Mouse (Mus musculus): ENCODE measurements at regions not wholly inside any gene's neighbourhood (a gene's known extent, or its start where the extent isn't known, plus 50 kb on each side); places are given as distances from the start of the nearest gene placed in this dataset.
"Not testable (repeated sequence)": the region's sequence is repeated elsewhere in the genome, so short reads cannot be mapped to it uniquely, and the experiment has no call there.

DNA sequence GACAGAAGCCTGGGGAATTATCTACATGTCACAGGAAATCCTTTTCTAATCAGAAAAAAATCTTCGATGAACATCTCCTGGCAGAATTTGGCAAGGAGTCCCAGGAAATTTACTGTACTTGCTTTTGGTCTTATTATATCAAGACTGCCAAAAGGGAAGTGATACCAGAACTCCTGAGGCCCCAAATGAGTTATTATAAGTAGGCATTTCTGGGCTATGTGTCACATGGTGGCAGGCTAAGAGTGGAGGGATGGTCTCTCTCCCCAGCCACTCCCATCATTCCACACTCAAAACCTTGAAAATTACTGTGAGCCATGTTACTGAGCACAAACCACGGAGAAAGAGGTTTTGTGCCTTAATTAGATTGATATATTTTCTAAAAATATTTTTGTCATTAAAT, 94.0 kb upstream of the Cdk6 start:
- DNase-seq = no peak

GRCm38 (mm10) chr5:3250273-3250672, 91.0 kb upstream of the Cdk6 start:
- no peak for DNase-seq

DNA sequence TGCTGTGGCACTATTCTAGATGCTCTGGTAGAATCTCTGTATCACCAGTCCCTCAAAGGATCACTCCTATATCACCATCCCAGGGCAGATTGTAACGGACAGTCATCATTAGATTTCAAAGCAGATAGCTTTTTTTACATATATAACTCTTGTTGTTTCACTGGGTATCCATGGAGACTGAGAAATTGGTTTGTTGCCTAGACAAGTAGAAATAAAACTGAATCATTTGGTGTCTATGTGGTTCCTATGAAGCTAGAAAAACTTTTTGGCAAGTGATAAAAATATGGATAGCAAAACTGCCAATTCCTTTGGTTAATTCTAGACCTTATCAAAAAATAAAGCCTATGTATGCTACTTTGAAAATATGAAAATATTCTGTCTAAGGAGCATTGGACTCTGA, 81.0 kb upstream of the Cdk6 start:
- no peak for DNase-seq

- not testable (repeated sequence) for DNase-seq
Measured at GRCm38 (mm10) chr5:3264988-3265738, 76.1 kb upstream of the Cdk6 start.

DNA sequence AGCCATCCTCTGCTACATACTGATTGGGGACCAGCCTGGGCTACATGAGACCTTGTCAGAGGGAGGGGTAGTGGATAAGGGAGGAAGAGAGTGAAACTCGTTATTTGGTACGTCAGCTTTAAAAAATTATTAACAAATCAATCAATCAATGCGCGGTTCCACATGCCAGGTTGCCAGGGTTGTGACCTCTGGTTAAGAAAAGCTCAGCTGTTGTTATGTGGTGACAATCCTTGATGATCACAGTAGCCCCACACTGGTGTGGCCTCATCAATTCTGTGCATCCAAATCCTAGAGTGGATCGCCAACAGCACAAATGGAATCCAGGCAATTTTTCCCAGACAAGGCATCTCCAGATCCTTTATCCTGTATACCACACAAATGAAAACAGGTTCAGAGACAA, 74.3 kb upstream of the Cdk6 start:
- DNase-seq = no peak

DNA sequence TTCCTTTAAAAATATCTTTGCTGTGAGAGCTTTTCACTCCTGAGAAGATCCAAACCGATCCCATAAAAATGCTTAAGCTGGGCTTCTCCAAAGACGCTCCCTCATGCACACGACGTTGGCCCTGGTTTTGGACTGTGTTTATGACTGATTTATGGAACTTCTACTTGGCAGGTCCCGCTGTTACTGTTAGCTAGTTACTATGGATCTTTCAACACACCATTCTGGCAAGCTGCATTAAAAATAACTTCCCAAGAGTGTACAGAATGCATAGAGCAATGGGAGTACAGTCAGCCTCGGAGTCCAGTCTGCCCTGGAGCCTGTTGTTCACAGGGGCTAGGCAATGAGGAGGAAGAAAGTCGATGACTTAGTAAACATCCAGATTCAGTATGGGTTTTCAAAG, 71.5 kb upstream of the Cdk6 start:
- no peak for DNase-seq

DNA sequence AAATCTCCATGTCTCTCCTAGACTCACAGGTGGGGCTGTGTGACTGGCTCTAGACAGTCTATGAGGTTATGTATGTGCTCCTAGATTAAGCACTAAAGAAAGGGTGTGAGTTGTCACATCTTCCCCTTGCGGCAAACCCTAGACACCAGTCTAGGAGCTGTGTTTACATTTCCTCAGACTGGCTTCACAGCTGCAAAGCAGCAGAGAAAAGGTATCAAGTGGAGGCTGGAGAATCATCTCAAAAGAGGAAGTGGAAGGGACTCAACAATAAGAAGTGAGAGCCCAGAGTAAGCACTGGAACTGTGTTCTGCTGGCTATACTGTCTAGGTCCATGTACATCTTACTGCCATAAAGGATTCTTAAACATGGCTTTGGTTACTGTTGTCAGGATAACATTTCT, 68.1 kb upstream of the Cdk6 start:
- DNase-seq = not testable (repeated sequence)

- not testable (repeated sequence) for DNase-seq
Measured at GRCm38 (mm10) chr5:3277241-3277640, 64.0 kb upstream of the Cdk6 start.

GRCm38 (mm10) chr5:3278956-3279355, 62.3 kb upstream of the Cdk6 start:
- DNase-seq = not testable (repeated sequence)

- DNase-seq = not testable (repeated sequence)
Measured at GRCm38 (mm10) chr5:3281911-3282506, 59.3 kb upstream of the Cdk6 start.

- no peak for DNase-seq
Measured at GRCm38 (mm10) chr5:3283083-3283482, 58.2 kb upstream of the Cdk6 start.

DNA sequence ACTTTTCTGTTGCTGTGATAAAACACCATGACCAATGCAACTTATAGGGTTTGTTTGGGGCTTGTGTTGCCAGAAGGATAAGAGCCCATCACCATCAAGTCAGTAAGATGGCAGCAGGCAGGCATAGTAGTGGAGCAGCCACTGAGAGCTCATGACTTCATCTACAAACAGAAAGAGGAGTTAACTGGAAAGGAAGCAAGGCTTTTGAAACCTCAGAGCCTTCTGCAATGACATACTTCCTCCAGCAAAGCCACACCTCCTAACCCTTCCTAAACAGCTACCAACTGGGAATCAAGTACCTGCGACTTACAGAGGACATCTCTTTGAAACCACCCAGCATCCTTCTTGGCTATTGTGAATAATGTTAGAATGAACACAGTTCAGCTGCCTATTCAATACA, 57.0 kb upstream of the Cdk6 start:
- not testable (repeated sequence) for DNase-seq

- DNase-seq = peak; percentile 7
Measured at GRCm38 (mm10) chr5:3289991-3290417, 51.3 kb upstream of the Cdk6 start.
